Mouse (Mus musculus) inflammation-experienced regulatory T-cells (primary cell): ENCODE data around the gene Tmem132a. TPM values are rescaled to one million over a fixed set of nuclear protein-coding genes. Genes with fewer than 3 reads are reported as not detected.

ENCODE experiments used
- polyA plus RNA-seq, 2 experiments: library from polyadenylated mRNA; unstranded; fragments of 100-300 nt; shearing (Covaris generic); gene quantifications; one replicate each; pipeline ENCODE4 v1.2.1; 2017

The Tmem132a gene
- polyA plus RNA-seq: under 1 TPM; 0.72 to 0.87 TPM

DNA sequence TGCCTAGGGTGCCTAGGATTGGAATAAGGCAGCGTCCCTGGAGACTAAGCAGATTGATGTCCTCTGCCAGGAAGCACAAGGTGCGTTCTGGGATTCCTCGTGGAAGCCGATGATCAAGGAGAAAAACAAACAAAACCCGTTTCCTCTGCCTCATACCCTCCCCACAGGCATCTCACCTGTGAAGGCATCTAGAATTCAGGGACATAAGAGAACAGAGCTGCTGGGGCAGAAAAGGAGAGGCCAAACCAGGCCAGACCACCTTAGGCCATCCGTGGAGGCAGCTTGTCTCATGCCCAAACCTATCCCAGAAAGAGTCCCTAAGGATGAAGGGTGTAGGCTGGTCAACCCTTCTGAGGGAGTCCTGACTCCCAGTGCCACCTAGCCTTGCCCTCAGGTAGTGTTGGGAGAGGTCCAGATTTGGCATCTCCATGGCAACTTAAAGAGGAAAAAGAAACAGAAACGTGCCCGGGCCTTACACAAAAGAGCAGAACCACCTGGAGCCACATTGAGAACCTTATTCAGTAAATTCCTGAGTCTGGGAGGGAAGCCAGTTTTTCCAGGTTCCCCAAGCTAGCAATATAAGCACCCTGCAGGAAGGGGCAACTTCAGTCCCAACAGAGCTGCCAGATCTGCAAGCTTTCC is at the start of gene Tmem132a:
Gene Tmem132a (minus strand): TSS at position 55 of the 642 bp plus-strand sequence.

DNA sequence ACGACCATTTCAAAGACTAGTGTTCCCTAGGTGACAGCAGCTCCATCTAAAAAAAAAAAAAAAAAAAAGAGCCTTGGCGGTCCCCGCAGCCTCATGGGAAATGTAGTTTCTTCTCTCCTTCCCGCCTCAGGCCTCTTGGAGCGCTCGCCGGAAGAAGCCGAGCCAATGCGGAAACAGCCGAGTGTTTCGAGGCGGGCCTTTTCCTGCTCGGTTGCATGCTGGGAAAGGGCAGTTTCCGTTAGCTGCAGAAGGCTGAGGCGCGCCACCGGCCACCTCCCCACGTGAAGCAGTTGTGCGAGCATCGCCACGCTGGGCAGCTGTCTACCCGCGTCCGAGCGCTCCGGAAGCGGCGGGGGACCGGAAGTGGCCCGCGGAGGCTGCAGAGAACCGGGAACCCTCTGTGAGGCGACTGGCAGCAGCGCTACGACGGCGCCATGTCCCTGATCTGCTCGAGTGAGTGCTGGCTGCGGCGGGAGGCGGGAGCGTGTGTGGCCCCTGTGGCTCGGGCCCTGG is 25.3 kb upstream of the Tmem132a start, which contains the start of gene Prpf19:
Gene Prpf19 (plus strand): TSS at position 216 of the 513 bp plus-strand sequence.

DNA sequence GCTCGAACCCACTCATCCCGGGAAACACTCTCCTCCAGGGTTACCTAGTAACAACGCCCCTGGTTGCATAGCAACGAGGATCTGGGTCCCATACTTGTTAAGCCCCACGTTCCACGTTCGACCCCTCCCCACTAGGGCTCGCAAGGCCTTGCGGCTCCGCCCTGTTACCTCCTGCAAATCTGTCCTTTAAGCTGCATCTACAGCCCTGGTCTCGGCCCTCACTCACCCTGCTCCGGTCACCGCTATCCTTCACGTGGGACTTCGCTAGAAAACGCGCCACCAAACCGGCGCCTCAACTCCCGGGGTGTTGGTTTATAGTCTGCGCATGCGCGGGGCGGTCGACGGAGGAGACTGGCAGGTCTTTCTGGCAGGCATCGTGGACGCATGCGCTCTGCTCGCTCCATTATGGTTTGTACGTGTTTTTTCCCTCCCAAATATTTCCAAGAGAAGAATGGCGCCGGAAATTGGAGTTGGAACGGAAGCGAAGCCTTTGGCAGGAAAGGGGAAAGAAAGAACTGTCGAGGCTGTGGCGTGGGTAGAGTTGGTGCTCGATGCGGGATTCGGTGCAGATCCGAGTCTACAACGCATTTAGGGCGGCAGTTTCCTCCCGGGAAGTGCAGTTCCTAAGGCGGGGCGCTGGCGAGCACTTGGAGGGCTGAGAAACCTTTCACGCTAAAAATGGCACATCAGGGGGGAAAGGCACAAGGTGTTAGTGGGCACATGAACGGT is 11.8 kb upstream of the Tmem132a start, which contains the start of gene Tmem109:
Gene Tmem109 (minus strand): TSS at position 576 of the 729 bp plus-strand sequence.

DNA sequence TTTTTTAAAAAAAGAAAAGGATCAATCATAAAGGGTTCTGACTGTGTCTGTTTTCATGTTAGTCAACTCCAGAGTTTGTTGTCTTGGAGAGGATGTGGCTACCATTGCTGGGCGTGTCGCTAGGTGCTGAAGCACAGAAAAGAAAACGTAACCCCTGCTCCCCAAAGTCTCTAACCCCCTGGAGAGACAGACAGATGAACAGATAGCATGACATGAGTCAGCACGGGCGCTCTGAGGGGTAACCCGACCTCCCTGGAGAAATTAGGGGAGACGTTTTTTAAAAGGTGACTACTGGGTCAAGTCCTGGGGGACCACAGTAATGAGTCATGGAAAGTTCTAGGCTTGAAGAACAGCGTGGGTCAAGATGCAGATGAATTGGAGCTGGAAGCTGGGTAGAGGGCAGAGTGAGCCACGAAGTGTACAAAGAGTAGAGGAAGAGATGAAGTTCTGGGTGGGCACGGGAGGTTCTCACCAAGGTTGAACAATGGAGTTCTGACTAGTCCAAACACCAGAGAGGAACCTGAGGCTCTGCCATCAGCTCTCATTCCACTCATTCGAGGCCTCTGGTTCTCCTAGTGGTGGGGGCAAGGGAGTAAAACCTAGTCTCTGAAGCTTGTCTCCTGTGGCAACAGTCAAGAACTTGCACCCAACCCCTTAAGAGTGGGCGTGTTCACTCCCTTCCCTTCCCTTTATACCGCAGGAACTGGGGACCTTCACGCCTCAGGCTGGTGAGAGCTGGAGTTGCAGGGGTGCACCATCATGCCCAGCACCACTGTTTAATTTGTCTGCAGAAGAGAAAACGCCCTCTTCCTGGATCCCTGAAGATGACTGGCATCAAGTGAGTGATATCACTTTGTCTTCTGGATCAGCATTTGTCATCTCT is 30.5 kb downstream of the Tmem132a start, which contains the start of gene Slc15a3:
Gene Slc15a3 (plus strand): TSS at position 718 of the 883 bp plus-strand sequence.

DNA sequence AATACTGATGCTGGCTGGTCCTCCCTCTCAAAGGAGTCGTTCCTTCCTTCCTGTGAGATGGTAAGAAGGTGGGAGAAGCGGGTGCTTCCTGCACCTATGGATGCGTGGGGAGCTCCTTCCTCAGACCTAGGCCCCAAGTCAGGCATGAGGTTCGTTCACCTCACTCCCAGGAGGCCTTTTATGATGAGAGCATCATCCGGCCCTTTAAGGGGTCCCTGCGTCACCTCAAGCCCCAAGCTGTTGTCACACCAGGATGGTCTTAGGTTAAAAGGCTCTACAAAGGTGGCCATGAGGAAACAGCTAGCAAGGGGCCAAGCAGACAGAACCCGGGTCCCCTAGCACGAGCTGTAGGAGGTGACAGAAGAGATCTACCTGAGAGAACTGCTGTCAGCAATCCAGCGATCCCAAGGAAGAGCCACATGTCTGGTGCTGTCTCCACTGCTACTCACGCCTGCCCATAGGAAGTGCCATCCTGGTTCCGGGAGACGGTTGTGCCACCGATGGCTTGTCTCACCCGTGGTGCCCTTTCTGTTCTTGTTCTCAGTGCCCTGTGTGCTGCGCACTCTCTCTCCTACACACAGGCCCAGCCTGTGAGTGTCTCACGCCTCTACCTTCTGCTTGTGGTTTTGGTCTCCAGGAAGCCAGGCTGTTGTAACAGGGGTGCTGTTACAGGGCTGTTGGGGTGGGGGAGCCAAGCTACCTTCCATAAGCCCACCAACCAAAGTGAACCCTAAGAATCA is 40.1 kb downstream of the Tmem132a start, which contains the start of gene Cd6:
Gene Cd6 (minus strand): TSS at position 623 of the 740 bp plus-strand sequence.

Other genes with a start within 250 kb of the Tmem132a start
- 1 to 10 TPM in 1 of 2 experiments, under 1 TPM in 1; 0.10 to 1.5 TPM for gene Vwce, start 235.7 kb downstream of the Tmem132a start, polyA plus RNA-seq
- not detected for gene Pga5, start 191.9 kb downstream of the Tmem132a start, polyA plus RNA-seq
- 10 to 100 TPM; 21.6 to 26.0 TPM for gene Vps37c, start 181.2 kb downstream of the Tmem132a start, polyA plus RNA-seq
- 100 to 1,000 TPM; 557 to 575 TPM for gene Cd5, start 130.9 kb downstream of the Tmem132a start, polyA plus RNA-seq
- 100 to 1,000 TPM; 611 to 643 TPM for gene Cd6, start 39.9 kb downstream of the Tmem132a start, polyA plus RNA-seq
- gene Slc15a3, start 30.2 kb downstream of the Tmem132a start, polyA plus RNA-seq: 1 to 10 TPM; 1.8 to 2.7 TPM
- 10 to 100 TPM; 55.1 to 72.9 TPM for gene Tmem109, start 12.1 kb upstream of the Tmem132a start, polyA plus RNA-seq
- gene Prpf19, start 25.3 kb upstream of the Tmem132a start, polyA plus RNA-seq: 10 to 100 TPM; 82.9 to 98.0 TPM
- gene Zp1, start 50.7 kb upstream of the Tmem132a start, polyA plus RNA-seq: 1 to 10 TPM in 1 of 2 experiments, not detected in 1; 2.3 TPM
- not detected for gene Ptgdr2, start 67.2 kb upstream of the Tmem132a start, polyA plus RNA-seq
- gene Ccdc86, start 79.3 kb upstream of the Tmem132a start, polyA plus RNA-seq: 10 to 100 TPM; 15.5 to 19.1 TPM
- gene Ms4a10, start 104.7 kb upstream of the Tmem132a start, polyA plus RNA-seq: not detected
- 1 to 10 TPM in 1 of 2 experiments, under 1 TPM in 1; 0.12 to 1.7 TPM for gene Ms4a15, start 123.3 kb upstream of the Tmem132a start, polyA plus RNA-seq
- under 1 TPM in 1 of 2 experiments, not detected in 1; 0.45 TPM for gene Ms4a18, start 148.1 kb upstream of the Tmem132a start, polyA plus RNA-seq
- gene Ms4a8a, start 211.2 kb upstream of the Tmem132a start, polyA plus RNA-seq: 1 to 10 TPM in 1 of 2 experiments, under 1 TPM in 1; 0.18 to 2.2 TPM